Mouse (Mus musculus): Measurements from ENCODE around the gene Sap18. TPM values are rescaled to one million over a fixed set of nuclear protein-coding genes. Genes with fewer than 3 reads are reported as not detected.

Gene Sap18
- polyA plus RNA-seq, 1 experiment = 6.2 TPM

DNA sequence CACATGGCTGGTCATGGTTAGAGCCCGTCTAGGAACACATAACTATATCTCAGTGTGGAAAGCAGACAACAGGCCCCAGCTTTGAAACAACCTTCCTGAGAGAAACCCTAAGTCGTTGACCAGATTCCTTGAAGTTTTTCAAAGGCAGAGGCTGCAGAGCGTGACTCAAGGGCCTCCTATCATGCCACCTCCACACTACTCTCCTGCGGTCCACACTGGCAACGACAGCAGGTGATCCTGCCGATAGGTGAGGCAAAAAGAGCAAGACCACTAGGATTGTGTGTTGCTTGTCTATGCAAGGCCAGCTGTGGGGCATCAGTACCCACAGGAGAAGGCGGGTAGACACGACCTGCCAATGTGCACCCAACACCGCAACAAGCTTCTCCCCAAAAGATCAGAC, 8.2 kb upstream of the Sap18 start:
- 93% methylated on average over 9 of the region's 9 CpGs for WGBS
- H3K27ac ChIP-seq (ENCODE audit: insufficient read depth, low read length) = no peak overlapping the region
- DNase-seq (ENCODE audit: low read depth in 1 of 2, low spot score in 2 of 2) = no peak
- no peaks in the 10 kb centered on the region for H3K27me3 ChIP-seq (ENCODE audit: control insufficient read depth, insufficient read depth, low read length)
- TF ChIP-seq CTCF (IDR thresholded peaks at IDR 0.05; ENCODE audit: extremely low read depth, insufficient read depth, insufficient read length, insufficient replicate concordance) (no peak), POLR2A (IDR thresholded peaks at IDR 0.05; ENCODE audit: low read depth, low read length) (no peak)
- no peak overlapping the region for H3K4me3 ChIP-seq (ENCODE audit: extremely low read depth, insufficient read depth, insufficient read length)
- H3K36me3 ChIP-seq (ENCODE audit: control insufficient read depth, insufficient read depth, low read length) = no peaks in the 10 kb centered on the region
- H3K4me1 ChIP-seq (ENCODE audit: control insufficient read depth, insufficient read depth, insufficient read length) = no peaks in the 10 kb centered on the region

- Histone ChIP-seq H3K4me3 (ENCODE audit: extremely low read depth, insufficient read depth, insufficient read length) (no peak overlapping the region), H3K27me3 (ENCODE audit: control insufficient read depth, insufficient read depth, low read length) (no peaks in the 10 kb centered on the region), H3K4me1 (ENCODE audit: control insufficient read depth, insufficient read depth, insufficient read length) (no peaks in the 10 kb centered on the region), H3K36me3 (ENCODE audit: control insufficient read depth, insufficient read depth, low read length) (no peaks in the 10 kb centered on the region), H3K27ac (ENCODE audit: insufficient read depth, low read length) (no peak overlapping the region)
- WGBS = 91% methylated on average over 4 of the region's 4 CpGs
- no peak for DNase-seq (ENCODE audit: low read depth in 1 of 2, low spot score in 2 of 2)
- TF ChIP-seq CTCF (IDR thresholded peaks at IDR 0.05; ENCODE audit: extremely low read depth, insufficient read depth, insufficient read length, insufficient replicate concordance) (no peak), POLR2A (IDR thresholded peaks at IDR 0.05; ENCODE audit: low read depth, low read length) (no peak)
These were observed 6.8 kb upstream of the Sap18 start for GRCm38 (mm10) chr14:57791171-57791570.

DNA sequence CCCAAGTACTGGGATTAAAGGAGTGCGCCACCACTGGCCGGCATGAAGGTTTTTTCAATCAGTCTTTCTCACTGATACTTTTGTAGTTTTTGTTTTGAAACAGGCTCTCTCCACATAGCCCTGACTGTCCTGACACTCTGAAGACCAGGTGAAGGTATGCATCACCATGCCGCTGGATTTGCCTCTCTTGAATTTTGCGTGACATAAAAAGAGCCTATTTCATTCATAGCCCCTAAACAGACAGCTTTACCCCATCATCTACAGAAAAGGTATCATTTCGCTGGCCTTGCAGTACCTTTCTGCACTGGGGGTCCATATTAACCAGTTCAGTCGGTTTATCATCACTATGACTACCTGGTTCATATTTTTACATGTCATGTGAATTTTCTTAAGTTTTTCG, 429 bp upstream of the Sap18 start:
- DNase-seq (ENCODE audit: low read depth in 1 of 2, low spot score in 2 of 2) = peak in 1 of 2 experiments; percentile 14
- Histone ChIP-seq H3K27me3 (ENCODE audit: control insufficient read depth, insufficient read depth, low read length) (no peaks in the 10 kb centered on the region), H3K27ac (ENCODE audit: insufficient read depth, low read length) (peak overlapping the region; percentile 41; the same call in 1 of the 2 replicates), H3K4me1 (ENCODE audit: control insufficient read depth, insufficient read depth, insufficient read length) (peaks cover 4% of the 10 kb centered on the region; the same call in 1 of the 2 replicates), H3K36me3 (ENCODE audit: control insufficient read depth, insufficient read depth, low read length) (peaks cover 6% of the 10 kb centered on the region), H3K4me3 (ENCODE audit: extremely low read depth, insufficient read depth, insufficient read length) (peak overlapping the region; percentile 59)
- no peak for TF ChIP-seq POLR2A (IDR thresholded peaks at IDR 0.05; ENCODE audit: low read depth, low read length)
- TF ChIP-seq CTCF (IDR thresholded peaks at IDR 0.05; ENCODE audit: extremely low read depth, insufficient read depth, insufficient read length, insufficient replicate concordance) = no peak
- WGBS = 20% methylated on average over 7 of the region's 7 CpGs

DNA sequence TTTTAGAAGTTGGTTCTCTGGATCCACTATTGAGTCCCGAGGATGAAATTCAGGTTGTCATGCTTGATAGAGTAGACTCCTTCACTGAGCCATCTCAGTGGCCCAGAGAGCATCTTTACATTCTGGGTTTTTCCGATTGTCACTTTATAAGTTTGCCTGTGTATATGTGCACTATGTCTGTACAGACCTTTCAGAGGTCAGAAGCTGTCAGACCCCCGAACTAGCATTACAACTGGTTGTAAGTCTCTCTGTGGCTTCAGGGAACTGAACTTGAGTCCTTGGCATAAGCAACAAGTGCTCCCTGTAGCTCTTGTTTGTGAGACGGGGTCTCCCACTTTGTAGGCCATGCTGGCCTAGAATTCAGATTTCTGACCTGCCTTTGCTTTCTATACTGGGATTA, 5.8 kb downstream of the Sap18 start:
- H3K27me3 ChIP-seq (ENCODE audit: control insufficient read depth, insufficient read depth, low read length) = no peaks in the 10 kb centered on the region
- H3K4me3 ChIP-seq (ENCODE audit: extremely low read depth, insufficient read depth, insufficient read length) = no peak overlapping the region
- 85% methylated on average over 4 of the region's 4 CpGs for WGBS
- H3K27ac ChIP-seq (ENCODE audit: insufficient read depth, low read length) = no peak overlapping the region
- peaks cover 25% of the 10 kb centered on the region for H3K36me3 ChIP-seq (ENCODE audit: control insufficient read depth, insufficient read depth, low read length)
- no peak for DNase-seq (ENCODE audit: low read depth in 1 of 2, low spot score in 2 of 2)
- TF ChIP-seq POLR2A (IDR thresholded peaks at IDR 0.05; ENCODE audit: low read depth, low read length) = no peak
- no peak for TF ChIP-seq CTCF (IDR thresholded peaks at IDR 0.05; ENCODE audit: extremely low read depth, insufficient read depth, insufficient read length, insufficient replicate concordance)
- peaks cover 4% of the 10 kb centered on the region; the same call in 1 of the 2 replicates for H3K4me1 ChIP-seq (ENCODE audit: control insufficient read depth, insufficient read depth, insufficient read length)

DNA sequence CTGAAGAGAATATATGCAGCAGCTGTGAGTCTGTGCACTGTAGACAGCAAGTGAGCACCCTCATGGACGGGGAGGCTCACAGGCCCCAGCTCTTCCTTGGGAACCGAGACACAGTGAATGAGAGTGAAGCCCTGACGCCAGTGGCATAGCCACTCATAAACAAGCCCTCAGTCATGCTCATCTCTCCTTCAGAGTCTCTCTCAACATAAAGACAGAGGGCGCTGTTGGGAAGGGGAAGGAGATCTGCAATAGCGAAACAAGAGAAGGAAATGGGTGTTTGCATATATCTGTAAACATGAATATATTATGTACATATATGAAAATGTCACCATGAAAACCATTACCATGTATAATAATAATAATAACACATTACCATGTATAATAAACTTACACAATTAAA, 10.6 kb downstream of the Sap18 start:
- H3K36me3 ChIP-seq (ENCODE audit: control insufficient read depth, insufficient read depth, low read length) = peaks cover 14% of the 10 kb centered on the region
- H3K27ac ChIP-seq (ENCODE audit: insufficient read depth, low read length) = no peak overlapping the region
- TF ChIP-seq POLR2A (IDR thresholded peaks at IDR 0.05; ENCODE audit: low read depth, low read length) (no peak), CTCF (IDR thresholded peaks at IDR 0.05; ENCODE audit: extremely low read depth, insufficient read depth, insufficient read length, insufficient replicate concordance) (peak; percentile 22; the same call in 1 of the 2 replicates)
- DNase-seq (ENCODE audit: low read depth in 1 of 2, low spot score in 2 of 2) = peak in 1 of 2 experiments; percentile 36
- 64% methylated on average over 5 of the region's 5 CpGs for WGBS
- H3K27me3 ChIP-seq (ENCODE audit: control insufficient read depth, insufficient read depth, low read length) = no peaks in the 10 kb centered on the region
- no peak overlapping the region for H3K4me3 ChIP-seq (ENCODE audit: extremely low read depth, insufficient read depth, insufficient read length)
- no peaks in the 10 kb centered on the region for H3K4me1 ChIP-seq (ENCODE audit: control insufficient read depth, insufficient read depth, insufficient read length)

DNA sequence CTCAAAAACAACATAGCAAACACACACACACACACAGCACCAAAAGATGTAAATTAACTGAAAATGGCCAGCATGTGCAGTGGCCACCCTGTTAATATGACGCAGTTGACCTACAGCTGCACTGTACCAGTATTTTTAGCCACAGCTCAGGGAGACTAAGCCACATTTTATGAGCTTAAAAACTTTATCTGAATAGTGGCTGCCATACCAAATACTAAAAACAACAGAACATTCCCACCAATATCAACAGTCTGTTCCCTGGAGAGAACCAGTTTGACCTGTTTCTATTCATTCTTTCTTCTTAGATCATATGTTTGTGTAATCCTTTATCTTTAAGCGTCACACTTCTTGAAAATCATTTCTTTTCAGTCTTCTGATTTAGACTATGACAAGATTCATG, 12.9 kb downstream of the Sap18 start:
- no peaks in the 10 kb centered on the region for H3K36me3 ChIP-seq (ENCODE audit: control insufficient read depth, insufficient read depth, low read length)
- TF ChIP-seq CTCF (IDR thresholded peaks at IDR 0.05; ENCODE audit: extremely low read depth, insufficient read depth, insufficient read length, insufficient replicate concordance) (no peak), POLR2A (IDR thresholded peaks at IDR 0.05; ENCODE audit: low read depth, low read length) (no peak)
- WGBS = 93% methylated on average over 2 of the region's 2 CpGs
- DNase-seq (ENCODE audit: low read depth in 1 of 2, low spot score in 2 of 2) = no peak
- no peaks in the 10 kb centered on the region for H3K27me3 ChIP-seq (ENCODE audit: control insufficient read depth, insufficient read depth, low read length)
- no peak overlapping the region for H3K4me3 ChIP-seq (ENCODE audit: extremely low read depth, insufficient read depth, insufficient read length)
- H3K27ac ChIP-seq (ENCODE audit: insufficient read depth, low read length) = no peak overlapping the region
- H3K4me1 ChIP-seq (ENCODE audit: control insufficient read depth, insufficient read depth, insufficient read length) = no peaks in the 10 kb centered on the region

- WGBS = 97% methylated on average over 5 of the region's 5 CpGs
- Histone ChIP-seq H3K27ac (ENCODE audit: insufficient read depth, low read length) (no peak overlapping the region), H3K27me3 (ENCODE audit: control insufficient read depth, insufficient read depth, low read length) (no peaks in the 10 kb centered on the region), H3K4me3 (ENCODE audit: extremely low read depth, insufficient read depth, insufficient read length) (no peak overlapping the region), H3K36me3 (ENCODE audit: control insufficient read depth, insufficient read depth, low read length) (no peaks in the 10 kb centered on the region), H3K4me1 (ENCODE audit: control insufficient read depth, insufficient read depth, insufficient read length) (no peaks in the 10 kb centered on the region)
- no peak for DNase-seq (ENCODE audit: low read depth in 1 of 2, low spot score in 2 of 2)
- TF ChIP-seq POLR2A (IDR thresholded peaks at IDR 0.05; ENCODE audit: low read depth, low read length) (no peak), CTCF (IDR thresholded peaks at IDR 0.05; ENCODE audit: extremely low read depth, insufficient read depth, insufficient read length, insufficient replicate concordance) (no peak)
These were observed 13.9 kb downstream of the Sap18 start for GRCm38 (mm10) chr14:57811844-57812243.

Data from spleen, adult 2 months (tissue).